Mouse (Mus musculus): ENCODE results near the gene Mxi1.
"Not testable (repeated sequence)": the region's sequence is repeated elsewhere in the genome, so short reads cannot be mapped to it uniquely, and the experiment has no call there.

GRCm38 (mm10) chr19:53394956-53395355, 84.6 kb downstream of the Mxi1 start:
- not testable (repeated sequence) for TF ChIP-seq CTCF (IDR thresholded peaks at IDR 0.05; ENCODE audit: extremely low read depth, insufficient read depth, insufficient read length, insufficient replicate concordance); POLR2A (IDR thresholded peaks at IDR 0.05; ENCODE audit: low read depth, low read length)

All from spleen, adult 2 months (tissue).